8 mouse cellular contexts compared by ENCODE assay signal in genomic region chr9:29407954-29408353, GRCm38 (mm10).
DNase-seq lines count a peak whose midpoint lies in the region; TF ChIP-seq lines count a peak whose summit lies in the region.

No protein-coding gene starts in this region.

- DNase-seq in adrenal gland, adult 18-20 months (ENCODE audit: low spot score in 2 of 2), result peak; percentile 15 to 27
- DNase-seq in adrenal gland, postnatal 4 days (ENCODE audit: low spot score in 2 of 2), result no peak
- no peak for DNase-seq in layer of hippocampus, adult 2 months (ENCODE audit: low spot score in 2 of 2)
- no peak for DNase-seq in layer of hippocampus, adult 8-10 months (ENCODE audit: low spot score in 2 of 2)
- DNase-seq in cerebellum, postnatal 25 days, result peak; percentile 53 to 66
- DNase-seq in lung, postnatal 36 days, result peak; percentile 43
- DNase-seq in layer of hippocampus, adult 11-12 months (ENCODE audit: low spot score), result no peak
- no peak for DNase-seq in thymus, postnatal 25 days

- H3K27ac ChIP-seq in layer of hippocampus, adult 2 months, result no peak overlapping the region

- H3K4me3 ChIP-seq in layer of hippocampus, adult 2 months, result no peak overlapping the region

- peak; percentile 76 for TF ChIP-seq CTCF in layer of hippocampus, adult 2 months (conservative IDR thresholded peaks at IDR 0.05)

Comparison
In these comparisons a context has a peak if more than half of its experiments do, and no peak if none do; other contexts are left out.
1. DNase-seq: peak in adrenal gland, adult 18-20 months (2 of 2), cerebellum, postnatal 25 days (2 of 2) and lung, postnatal 36 days (single experiment); none in adrenal gland, postnatal 4 days (0 of 2), layer of hippocampus, adult 2 months (0 of 2), layer of hippocampus, adult 8-10 months (0 of 2), layer of hippocampus, adult 11-12 months (single experiment) and thymus, postnatal 25 days (single experiment).